Mouse (Mus musculus) hindbrain, postnatal 0 days (tissue): ENCODE data around the gene Vamp1. TPM values are rescaled to one million over a fixed set of nuclear protein-coding genes. Genes with fewer than 3 reads are reported as not detected.
"Not testable (repeated sequence)": the region's sequence is repeated elsewhere in the genome, so short reads cannot be mapped to it uniquely, and the experiment has no call there.

Experiments
- ATAC-seq: fragments of 200-750 bp; cut with Nextera tagmentation; 2 replicates; pipeline ENCODE4 v1.8.0; 2017; ENCODE audit warnings: mild to moderate bottlenecking, moderate TSS enrichment, moderate library complexity
- DNase-seq: peaks from one replicate; pipeline ENCODE4 v3.0.0-alpha.2; 2015; ENCODE audit warnings: low spot score
- H3K27ac ChIP-seq: fragments of 300-500 bp; sonication (generic); 2 replicates; pipeline ENCODE4 v1.5.1; 2014; ENCODE audit warnings: mild to moderate bottlenecking
- H3K27me3 ChIP-seq: fragments of 300-500 bp; sonication (generic); 2 replicates; pipeline ENCODE4 v1.6.1; 2014; ENCODE audit warnings: low read length, mixed read lengths; ENCODE audit not compliant: insufficient read depth
- H3K36me3 ChIP-seq: fragments of 300-500 bp; sonication (generic); 2 replicates; pipeline ENCODE4 v1.6.1; 2014; ENCODE audit warnings: low read length, mixed read lengths; ENCODE audit not compliant: insufficient read depth
- H3K4me1 ChIP-seq: fragments of 300-500 bp; sonication (generic); 2 replicates; pipeline ENCODE4 v1.6.1; 2014; ENCODE audit warnings: antibody characterized with exemption, low read length, mixed read lengths; ENCODE audit not compliant: insufficient read depth
- H3K4me2 ChIP-seq: fragments of 300-500 bp; sonication (generic); 2 replicates; pipeline ENCODE4 v1.6.1; 2014; ENCODE audit warnings: low read depth, mild to moderate bottlenecking, low read length, moderate library complexity, mixed read lengths
- H3K4me3 ChIP-seq: fragments of 300-500 bp; sonication (generic); 2 replicates; pipeline ENCODE4 v1.5.1; 2014; ENCODE audit warnings: low read length
- H3K9ac ChIP-seq: fragments of 300-500 bp; sonication (generic); replicated peaks from 2 replicates; pipeline ENCODE4 v1.6.1; 2014; ENCODE audit warnings: mild to moderate bottlenecking, low read length, moderate library complexity, mixed read lengths
- H3K9me3 ChIP-seq: fragments of 300-500 bp; sonication (generic); 2 replicates; pipeline ENCODE4 v1.6.1; 2016; ENCODE audit warnings: low read length, mixed read lengths
- CTCF ChIP-seq: IDR thresholded peaks from 2 replicates; pipeline ENCODE4 v1.5.1; 2016; ENCODE audit warnings: antibody characterized with exemption, control low read depth, low read depth
- WGBS: fragments of 180-500 bp; shearing (Covaris S2); extraction: QIAGEN DNeasy Blood & Tissue Kit; methylation state at CpG from one replicate; pipeline ENCODE4 v1.1.7; 2014; 5-methylcytosine and 5-hydroxymethylcytosine counted together
- polyA plus RNA-seq: library from polyadenylated mRNA; unstranded; fragments of >200 nt; fragmentation: Nextera tagmentation; extraction: Ambion mirVana; gene quantifications from 2 replicates; pipeline ENCODE4 v1.2.1, GENCODE M21; 2015
- total RNA-seq: library from RNA; depleted of rRNA; stranded (reverse); fragments of >200 nt; gene quantifications from 2 replicates; pipeline ENCODE4 v1.2.3, GENCODE M21; 2014

Vamp1 gene
- total and polyA plus RNA-seq, 2 experiments from 2014 or later = 74.6 to 85.3 TPM

GRCm38 (mm10) chr6:125267469-125267868 lies 52.1 kb downstream of the Vamp1 start:
- Histone ChIP-seq H3K9ac (no peak overlapping the region), H3K4me3 (no peak overlapping the region), H3K4me2 (no peak overlapping the region), H3K9me3 (no peaks in the 10 kb centered on the region), H3K36me3 (no peaks in the 10 kb centered on the region), H3K4me1 (no peaks in the 10 kb centered on the region), H3K27me3 (no peaks in the 10 kb centered on the region), H3K27ac (no peak overlapping the region)
- WGBS = 85% methylated on average over 3 of the region's 3 CpGs
- DNase-seq (no peak), ATAC-seq (no peak)
- no peak for TF ChIP-seq CTCF

- H3K27ac ChIP-seq = no peak overlapping the region
- no peak for ATAC-seq
- TF ChIP-seq CTCF = no peak
- H3K4me1 ChIP-seq = no peaks in the 10 kb centered on the region
- H3K27me3 ChIP-seq = no peaks in the 10 kb centered on the region
- DNase-seq = no peak
- no peaks in the 10 kb centered on the region for H3K36me3 ChIP-seq
- no peaks in the 10 kb centered on the region for H3K9me3 ChIP-seq
- 46% methylated on average over 6 of the region's 6 CpGs for WGBS
- no peak overlapping the region for H3K4me2 ChIP-seq
- no peak overlapping the region for H3K4me3 ChIP-seq
- no peak overlapping the region for H3K9ac ChIP-seq
These were observed 53.4 kb downstream of the Vamp1 start for GRCm38 (mm10) chr6:125268799-125269198.

- peak; percentile 95 for DNase-seq
- H3K4me3 ChIP-seq = no peak overlapping the region
- no peak overlapping the region for H3K9ac ChIP-seq
- H3K4me2 ChIP-seq = peak overlapping the region; percentile 46
- no peaks in the 10 kb centered on the region for H3K36me3 ChIP-seq
- no peaks in the 10 kb centered on the region for H3K27me3 ChIP-seq
- WGBS = 20% methylated on average over 17 of the region's 17 CpGs
- no peaks in the 10 kb centered on the region for H3K4me1 ChIP-seq
- TF ChIP-seq CTCF = peak; percentile 97
- no peak overlapping the region for H3K27ac ChIP-seq
- no peaks in the 10 kb centered on the region for H3K9me3 ChIP-seq
- ATAC-seq = peak; percentile 91
These were observed 56.3 kb downstream of the Vamp1 start for GRCm38 (mm10) chr6:125271455-125272227.

- Histone ChIP-seq H3K27ac (no peak overlapping the region), H3K9ac (no peak overlapping the region), H3K36me3 (no peaks in the 10 kb centered on the region), H3K4me3 (no peak overlapping the region), H3K4me1 (no peaks in the 10 kb centered on the region), H3K9me3 (no peaks in the 10 kb centered on the region), H3K27me3 (no peaks in the 10 kb centered on the region), H3K4me2 (no peak overlapping the region)
- DNase-seq = no peak
- WGBS = 73% methylated on average over 10 of the region's 10 CpGs
- no peak for TF ChIP-seq CTCF
- no peak for ATAC-seq
These were observed 57.0 kb downstream of the Vamp1 start for GRCm38 (mm10) chr6:125272228-125272785.

GRCm38 (mm10) chr6:125274841-125275563 lies 59.7 kb downstream of the Vamp1 start:
- ATAC-seq (0 out of 2 replicates have a peak, but pooled peaks have one; percentile 38), DNase-seq (peak; percentile 74)
- 58% methylated on average over 15 of the region's 15 CpGs for WGBS
- H3K9ac ChIP-seq = no peak overlapping the region
- no peak overlapping the region for H3K27ac ChIP-seq
- no peaks in the 10 kb centered on the region for H3K36me3 ChIP-seq
- H3K4me3 ChIP-seq = no peak overlapping the region
- peak; percentile 68 for TF ChIP-seq CTCF
- no peak overlapping the region for H3K4me2 ChIP-seq
- no peaks in the 10 kb centered on the region for H3K9me3 ChIP-seq
- no peaks in the 10 kb centered on the region for H3K27me3 ChIP-seq
- H3K4me1 ChIP-seq = no peaks in the 10 kb centered on the region

- TF ChIP-seq CTCF = no peak
- Histone ChIP-seq H3K27me3 (no peaks in the 10 kb centered on the region), H3K9ac (no peak overlapping the region), H3K4me2 (no peak overlapping the region), H3K4me1 (no peaks in the 10 kb centered on the region), H3K4me3 (no peak overlapping the region), H3K27ac (no peak overlapping the region), H3K9me3 (no peaks in the 10 kb centered on the region), H3K36me3 (no peaks in the 10 kb centered on the region)
- WGBS = 56% methylated on average over 8 of the region's 8 CpGs
- DNase-seq (no peak), ATAC-seq (no peak)
These were observed 64.4 kb downstream of the Vamp1 start for GRCm38 (mm10) chr6:125279729-125280128.

- H3K4me1 ChIP-seq, H3K9me3 ChIP-seq, H3K9ac ChIP-seq, DNase-seq, H3K27me3 ChIP-seq, H3K4me2 ChIP-seq, H3K4me3 ChIP-seq, ATAC-seq, H3K36me3 ChIP-seq, H3K27ac ChIP-seq: not testable (repeated sequence)
- WGBS = 88% methylated on average over 13 of the region's 13 CpGs
These were observed 67.4 kb downstream of the Vamp1 start for GRCm38 (mm10) chr6:125282721-125283120.
